Mouse (Mus musculus): ENCODE data around the gene Tmem248.

DNA sequence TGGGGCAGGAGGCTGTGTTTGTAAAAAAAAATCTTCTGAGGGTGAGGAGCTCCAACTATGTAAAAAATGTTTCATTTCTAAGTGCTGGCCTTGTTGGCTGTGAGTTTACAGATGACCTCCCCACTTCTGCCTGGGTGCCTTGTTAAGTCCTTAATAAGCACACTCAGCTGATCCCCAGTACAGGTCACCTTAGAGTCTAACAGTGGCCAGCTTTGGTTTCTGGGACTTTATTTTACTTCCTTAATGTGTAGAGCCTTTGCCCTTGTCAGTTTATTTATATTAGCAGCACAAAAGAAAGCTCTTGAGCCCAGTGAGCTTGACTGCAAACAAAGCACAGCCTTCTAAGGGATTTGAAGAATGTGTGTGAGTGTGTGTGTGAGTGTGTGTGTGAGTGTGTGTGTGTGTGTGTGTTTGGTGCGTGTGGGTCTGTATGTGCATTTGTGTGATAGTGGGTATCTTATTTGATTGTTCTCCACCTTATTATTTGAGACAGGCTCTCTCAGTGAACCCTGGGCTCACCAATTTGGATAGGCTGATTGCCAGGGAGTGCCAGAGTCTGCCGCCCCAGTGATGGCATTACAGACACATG lies 24.4 kb upstream of the Tmem248 start:
- TF ChIP-seq CTCF (IDR thresholded peaks at IDR 0.05; ENCODE audit: extremely low read depth, insufficient read length, insufficient replicate concordance, low read depth, low read length) = no peak
- TF ChIP-seq POLR2A (IDR thresholded peaks at IDR 0.05; ENCODE audit: low read depth, low read length) = no peak
